Mouse (Mus musculus): ENCODE measurements around the gene Elof1. TPM values are rescaled to one million over a fixed set of nuclear protein-coding genes. Genes with fewer than 3 reads are reported as not detected.

The Elof1 gene
- total RNA-seq, 2 experiments from 2014 or later = 54.4 to 54.9 TPM

Small RNA genes within 50 kb of the gene (microRNA-seq; reads per million reads assigned to microRNA genes)
- gene Mir7084 = not detected

Other genes with a start within 250 kb of the Elof1 start
- gene Rab3d, start 199.0 kb downstream of the Elof1 start, total RNA-seq (2021) = 10 to 100 TPM; 12.6 to 16.1 TPM
- gene Ccdc159, start 189.7 kb downstream of the Elof1 start, total RNA-seq (2021) = 1 to 10 TPM in 1 of 2 experiments, under 1 TPM in 1; 0.98 to 1.3 TPM
- 10 to 100 TPM; 18.9 to 21.4 TPM for gene Tmem205, start 189.6 kb downstream of the Elof1 start, total RNA-seq (2021)
- gene Plppr2, start 180.1 kb downstream of the Elof1 start, total RNA-seq (2021) = 1 to 10 TPM; 4.4 to 4.8 TPM
- gene Swsap1, start 161.4 kb downstream of the Elof1 start, total RNA-seq (2021) = 1 to 10 TPM; 5.2 to 6.3 TPM
- gene Epor, start 153.7 kb downstream of the Elof1 start, total RNA-seq (2021) = 1 to 10 TPM; 6.5 to 7.5 TPM
- under 1 TPM; 0.21 to 0.22 TPM for gene Rgl3, start 127.7 kb downstream of the Elof1 start, total RNA-seq (2021)
- gene Ccdc151, start 114.5 kb downstream of the Elof1 start, total RNA-seq (2021) = under 1 TPM in 1 of 2 experiments, not detected in 1; 0.23 TPM
- gene Prkcsh, start 114.4 kb downstream of the Elof1 start, total RNA-seq (2021) = 10 to 100 TPM; 61.4 to 66.1 TPM
- under 1 TPM; 0.08 to 0.12 TPM for gene Elavl3, start 65.1 kb downstream of the Elof1 start, total RNA-seq (2021)
- gene Gm49318, start 45.9 kb downstream of the Elof1 start, total RNA-seq (2021) = under 1 TPM in 1 of 2 experiments, not detected in 1; 0.54 TPM
- 1 to 10 TPM; 5.6 to 7.4 TPM for gene Zfp653, start 45.8 kb downstream of the Elof1 start, total RNA-seq (2021)
- gene Ecsit, start 31.7 kb downstream of the Elof1 start, total RNA-seq (2021) = 10 to 100 TPM; 33.7 to 36.0 TPM
- 1 to 10 TPM; 7.2 to 7.5 TPM for gene Cnn1, start 18.0 kb downstream of the Elof1 start, total RNA-seq (2021)
- gene Acp5, start 18.5 kb upstream of the Elof1 start, total RNA-seq (2021) = 1 to 10 TPM; 2.5 to 3.4 TPM
- 10 to 100 TPM; 34.3 to 34.6 TPM for gene Pigyl, start 39.7 kb upstream of the Elof1 start, total RNA-seq (2021)
- gene Zfp872, start 70.9 kb upstream of the Elof1 start, total RNA-seq (2021) = not detected
- gene Zfp809, start 108.5 kb upstream of the Elof1 start, total RNA-seq (2021) = 10 to 100 TPM; 13.4 to 15.0 TPM
- under 1 TPM; 0.21 to 0.27 TPM for gene Zfp599, start 142.7 kb upstream of the Elof1 start, total RNA-seq (2021)
- gene Zfp810, start 190.5 kb upstream of the Elof1 start, total RNA-seq (2021) = 1 to 10 TPM; 4.2 to 5.2 TPM